Mouse (Mus musculus) right cerebral cortex, postnatal 10 days (tissue): ENCODE results near the gene Rhobtb3.
"Not testable (repeated sequence)": the region's sequence is repeated elsewhere in the genome, so short reads cannot be mapped to it uniquely, and the experiment has no call there.

Source experiments
- DNase-seq, 2 experiments: peaks; one replicate each; pipeline ENCODE4 v3.0.0; 2021; ENCODE audit warnings: low spot score in 2 of 2

The Rhobtb3 gene

DNA sequence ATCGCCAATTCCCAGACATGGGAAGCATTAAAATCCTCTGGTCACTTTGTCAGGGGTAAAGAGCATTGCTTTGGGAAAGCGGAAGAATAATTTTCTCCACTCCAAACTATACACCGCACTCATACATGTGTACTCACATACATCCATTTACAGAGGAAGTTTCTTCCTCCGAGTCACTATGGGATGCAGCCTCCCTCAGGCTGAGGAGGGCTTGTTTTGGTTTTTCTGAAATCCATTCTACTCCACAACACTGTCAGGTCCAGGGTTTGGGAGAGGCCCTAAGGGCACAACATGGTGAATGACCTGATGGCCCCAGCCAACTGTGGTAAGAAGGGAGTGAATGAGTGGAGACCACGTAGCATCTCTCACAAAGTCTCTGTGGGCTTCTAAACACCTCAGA lies 14.7 kb downstream of the Rhobtb3 start:
- not testable (repeated sequence) for DNase-seq

DNA sequence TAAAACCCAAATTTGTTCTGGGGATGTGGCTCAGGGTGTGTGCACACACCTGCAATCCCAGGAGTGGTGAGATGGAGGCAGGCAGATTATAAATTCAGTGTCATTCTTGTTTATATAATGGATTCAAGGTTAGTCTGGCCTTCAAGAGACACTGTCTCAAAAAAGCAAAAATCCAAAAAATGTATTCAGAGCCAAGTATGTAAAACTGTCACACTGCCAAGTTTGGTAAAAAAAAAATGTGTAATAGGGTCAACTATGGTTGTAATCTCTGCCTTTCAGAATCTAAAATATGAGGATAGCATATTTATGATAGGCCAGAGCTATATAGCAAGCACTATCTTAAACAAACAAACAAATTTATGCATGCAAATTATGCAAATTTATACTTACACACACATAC lies 15.8 kb downstream of the Rhobtb3 start:
- DNase-seq: no peak

- no peak for DNase-seq
These were observed 29.6 kb downstream of the Rhobtb3 start for GRCm38 (mm10) chr13:75914151-75914550.

GRCm38 (mm10) chr13:75908187-75908586 lies 35.5 kb downstream of the Rhobtb3 start:
- no peak for DNase-seq

DNA sequence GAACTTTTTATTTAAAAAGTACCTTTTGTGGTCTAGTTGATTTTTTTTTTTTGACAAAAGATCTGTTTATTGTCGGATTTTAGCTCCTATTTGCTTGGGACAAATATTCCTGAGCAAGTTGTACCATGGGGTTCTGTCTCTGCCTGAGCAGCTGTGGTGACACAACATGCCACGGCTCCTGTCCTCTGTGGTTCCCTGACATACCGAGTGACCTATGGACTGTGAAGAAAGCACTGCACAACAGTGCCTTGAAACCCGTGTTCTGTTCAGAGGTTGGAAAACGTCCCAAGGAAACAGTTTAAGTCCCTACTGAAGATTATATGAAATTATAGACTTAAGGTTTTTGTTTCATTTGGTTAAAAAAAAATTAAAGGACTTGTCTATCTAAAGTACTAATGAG lies 36.6 kb downstream of the Rhobtb3 start:
- DNase-seq: no peak

DNA sequence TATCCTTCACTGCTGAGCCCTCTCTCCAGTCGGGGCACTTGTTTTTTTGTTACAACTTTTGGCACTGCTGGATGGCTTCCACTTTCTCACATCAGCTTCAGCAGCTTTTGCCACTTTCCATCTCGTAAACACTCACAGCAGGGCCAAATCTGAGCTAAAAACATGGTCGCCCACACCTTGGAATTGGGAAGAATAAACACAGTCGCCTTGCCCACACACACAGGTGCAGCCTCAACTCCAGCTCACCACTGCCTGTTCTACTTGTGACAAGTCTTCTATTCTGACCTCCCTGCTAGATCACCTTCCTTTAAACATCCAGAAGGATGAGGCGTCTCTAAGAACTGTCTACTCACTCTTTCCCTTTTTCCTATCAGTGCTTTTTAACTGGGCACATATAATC lies 39.1 kb downstream of the Rhobtb3 start:
- no peak for DNase-seq

DNA sequence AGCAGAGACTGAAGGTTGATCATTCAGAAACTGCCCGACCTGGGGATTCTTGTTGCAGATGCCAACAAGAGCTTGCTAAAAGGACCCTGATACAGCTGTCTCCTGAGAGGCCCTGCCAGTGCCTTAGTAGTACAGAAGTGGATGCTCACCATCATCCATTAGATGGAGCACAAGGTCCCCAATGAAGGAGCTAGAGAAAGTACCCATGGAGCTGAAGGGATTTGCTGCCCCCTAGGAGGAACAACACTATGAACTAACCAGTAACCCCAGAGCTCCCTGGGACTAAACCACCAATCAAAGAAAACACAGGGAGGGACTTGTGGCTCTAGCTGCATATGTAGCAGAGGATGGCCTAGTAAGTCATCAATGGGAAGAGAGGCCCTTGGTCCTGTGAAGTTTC lies 42.8 kb downstream of the Rhobtb3 start:
- not testable (repeated sequence) for DNase-seq

- DNase-seq: no peak
These were observed 50.8 kb downstream of the Rhobtb3 start for GRCm38 (mm10) chr13:75892876-75893275.

GRCm38 (mm10) chr13:75892291-75892690 lies 51.4 kb downstream of the Rhobtb3 start:
- DNase-seq: no peak

DNA sequence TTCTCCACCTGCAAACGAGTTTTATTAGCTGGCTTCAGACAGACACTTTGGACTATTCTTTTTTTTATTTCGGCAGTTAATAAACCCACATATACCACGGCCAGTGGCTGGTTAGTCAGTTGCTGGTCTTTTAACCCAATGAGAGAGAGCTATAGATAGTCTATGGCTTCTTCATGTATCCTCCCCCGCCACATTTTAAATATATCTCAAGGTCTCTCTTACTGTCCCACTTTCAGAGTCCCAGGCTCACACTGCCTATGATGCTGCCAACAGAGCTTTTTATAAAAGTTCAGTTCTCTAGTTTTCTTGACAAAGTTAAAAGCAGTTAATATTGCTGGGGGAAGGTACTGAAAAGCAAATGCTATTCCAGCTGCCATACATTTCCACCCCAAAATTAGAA lies 51.9 kb downstream of the Rhobtb3 start:
- no peak for DNase-seq

DNA sequence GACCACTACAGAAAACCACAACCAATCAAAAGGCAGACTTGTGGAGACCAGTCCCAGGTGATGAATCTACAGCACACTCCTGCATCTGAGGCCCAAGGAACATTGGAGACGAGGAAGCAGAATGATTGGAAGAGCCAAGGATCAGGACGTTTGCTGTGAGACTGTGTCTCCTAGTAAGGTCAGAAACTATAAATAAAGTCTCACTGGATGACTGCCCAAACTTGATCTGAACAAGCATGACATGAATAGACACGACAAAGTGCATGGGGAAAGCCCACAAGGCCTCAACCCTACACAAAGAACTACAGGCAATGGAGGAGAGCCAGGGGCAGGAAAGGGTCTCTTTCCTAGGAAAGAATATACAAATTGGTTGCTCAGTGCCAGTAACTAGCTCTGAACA lies 59.9 kb downstream of the Rhobtb3 start:
- DNase-seq: no peak

- peak in 1 of 2 experiments; percentile 47 for DNase-seq
These were observed 63.2 kb downstream of the Rhobtb3 start for GRCm38 (mm10) chr13:75880501-75880900.

DNA sequence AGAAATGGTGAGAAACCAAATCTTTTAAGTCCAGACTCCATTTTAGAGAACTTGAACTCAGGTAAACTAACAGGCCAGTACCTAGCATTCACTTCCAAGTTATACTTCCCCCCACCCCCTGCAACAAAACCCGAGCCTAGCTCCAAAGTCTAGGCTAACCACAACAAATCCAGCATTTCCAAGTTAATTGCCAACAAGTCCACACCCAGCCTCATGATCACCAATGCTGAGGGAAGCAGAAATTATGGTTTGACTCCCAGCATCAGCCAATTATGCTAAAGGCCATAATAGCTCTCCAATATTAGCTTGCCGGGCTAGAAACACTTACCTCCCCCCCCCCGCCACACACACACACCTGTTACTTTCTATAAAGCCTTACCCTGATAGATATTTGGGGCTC lies 64.0 kb downstream of the Rhobtb3 start:
- no peak for DNase-seq

DNA sequence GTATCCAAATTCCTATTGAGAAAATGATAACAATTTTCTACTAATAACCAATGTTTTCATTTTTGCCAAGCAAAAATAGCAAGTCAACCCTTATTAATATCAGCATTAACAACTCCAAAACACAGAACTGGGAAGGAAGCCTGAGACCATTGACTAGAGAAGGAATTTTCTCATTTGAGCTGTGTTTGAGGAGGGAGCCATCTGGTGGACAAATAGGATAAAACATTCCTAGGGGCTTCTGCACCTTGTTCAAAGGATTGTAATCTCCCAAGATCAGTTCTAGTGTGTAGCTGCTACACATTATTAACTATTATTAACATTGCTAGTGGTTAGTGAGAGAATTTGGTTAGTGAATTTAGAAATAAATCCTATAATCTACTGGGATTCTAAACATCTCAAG lies 65.8 kb downstream of the Rhobtb3 start:
- peak; percentile 65 to 66 for DNase-seq

GRCm38 (mm10) chr13:75876592-75876991 lies 67.1 kb downstream of the Rhobtb3 start:
- no peak for DNase-seq

GRCm38 (mm10) chr13:75876188-75876587 lies 67.5 kb downstream of the Rhobtb3 start:
- DNase-seq: not testable (repeated sequence)

DNA sequence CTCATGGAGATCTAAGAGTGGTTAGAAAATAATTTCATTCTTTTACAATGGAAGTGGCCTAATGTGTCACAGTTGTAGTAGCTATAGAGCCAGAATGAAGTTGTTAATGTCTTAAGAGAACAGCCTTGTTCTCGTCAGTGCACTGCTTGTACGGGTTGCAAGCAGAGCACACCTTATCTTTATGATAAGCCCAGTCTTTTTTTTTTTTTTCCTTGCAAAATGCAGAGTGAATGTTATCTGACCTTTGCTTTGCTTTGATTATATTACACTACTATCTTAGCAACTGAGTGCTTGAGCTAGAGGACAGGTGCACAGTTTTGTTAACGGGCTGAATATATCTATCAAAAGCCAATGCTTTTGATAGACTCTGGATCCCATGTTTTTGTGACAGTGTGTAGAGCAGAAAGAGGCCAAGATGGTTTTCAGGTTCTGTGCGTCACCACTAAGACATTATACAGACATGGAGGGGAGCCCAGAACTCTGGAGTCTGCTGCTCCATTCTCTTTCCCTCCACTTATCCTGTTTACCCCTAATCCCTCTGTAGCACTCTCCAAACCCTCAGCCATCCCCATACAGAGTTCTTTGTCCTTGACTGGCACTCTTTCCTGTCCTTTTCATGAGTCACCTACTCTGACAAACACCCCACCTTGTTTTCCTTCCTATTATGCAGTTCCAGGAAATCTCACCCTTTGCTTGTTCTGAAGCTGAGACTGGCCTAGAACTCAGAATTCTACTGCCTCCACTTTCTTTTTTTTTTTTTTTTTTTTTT lies 68.9 kb downstream of the Rhobtb3 start:
- DNase-seq: no peak

DNA sequence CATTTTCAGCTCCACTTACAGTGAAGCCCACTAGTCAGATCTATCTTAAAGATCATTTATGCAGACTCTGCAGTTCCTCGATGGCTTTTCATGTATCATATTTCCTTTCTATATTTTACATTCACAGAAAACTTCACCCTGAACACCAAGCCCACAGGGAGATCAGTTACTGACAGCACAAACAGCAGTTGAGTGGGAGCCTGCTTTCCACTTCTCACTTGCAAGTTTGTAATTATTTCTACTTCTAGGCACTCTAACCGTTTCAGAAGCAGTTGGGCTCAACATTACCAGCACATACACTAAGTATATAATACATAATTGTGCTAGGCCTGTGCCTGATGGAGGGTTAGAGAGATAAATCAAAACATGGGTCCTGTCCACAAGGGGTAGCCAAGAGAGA lies 75.8 kb downstream of the Rhobtb3 start:
- peak in 1 of 2 experiments; percentile 45 for DNase-seq

- no peak for DNase-seq
These were observed 78.1 kb downstream of the Rhobtb3 start for GRCm38 (mm10) chr13:75865486-75866184.

DNA sequence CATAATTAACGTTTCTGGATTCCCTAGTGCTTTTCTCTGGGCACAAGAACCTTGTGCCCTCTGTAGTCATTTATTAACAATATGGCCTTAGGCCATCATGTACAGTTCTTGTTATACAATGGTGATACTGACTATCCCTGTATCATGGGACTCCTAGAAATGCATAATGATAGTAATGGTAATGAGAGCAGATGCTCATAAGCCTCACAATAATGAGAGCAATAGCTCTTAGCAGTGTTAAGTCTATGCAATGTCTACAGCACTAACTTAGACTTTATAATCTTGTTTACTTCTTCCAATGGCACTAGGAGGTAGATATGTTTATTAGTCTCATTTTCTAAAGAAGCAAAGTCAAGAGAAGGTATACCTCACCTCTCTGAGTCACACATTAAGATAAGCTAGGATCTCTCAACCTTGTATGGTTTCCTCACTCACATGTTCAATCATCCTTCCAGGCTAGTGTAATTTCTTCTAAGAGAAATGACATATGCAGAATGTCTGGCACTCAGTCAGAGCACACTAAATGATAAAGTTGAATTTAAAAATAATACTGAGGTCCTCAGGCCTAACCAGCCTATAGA lies 84.4 kb downstream of the Rhobtb3 start:
- no peak for DNase-seq

DNA sequence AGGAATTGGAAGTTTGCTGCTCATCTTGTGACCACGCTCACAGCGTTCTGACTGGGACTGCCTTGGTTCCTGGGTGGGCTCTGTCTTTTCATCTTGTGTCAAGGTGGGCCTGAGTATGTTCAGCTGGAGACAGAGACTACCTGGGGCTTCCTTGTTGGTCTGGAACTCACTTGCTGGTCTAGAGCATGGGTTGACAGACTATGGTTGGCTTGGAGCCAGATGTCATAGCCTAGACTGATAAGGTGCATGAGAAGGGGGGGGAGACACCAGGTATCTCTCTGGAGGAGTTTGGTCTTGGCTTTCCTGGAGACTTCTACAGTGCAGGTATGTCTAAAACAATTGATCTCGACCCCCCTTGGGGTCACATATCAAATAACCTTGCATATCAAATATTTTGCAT lies 90.6 kb downstream of the Rhobtb3 start:
- no peak for DNase-seq

DNA sequence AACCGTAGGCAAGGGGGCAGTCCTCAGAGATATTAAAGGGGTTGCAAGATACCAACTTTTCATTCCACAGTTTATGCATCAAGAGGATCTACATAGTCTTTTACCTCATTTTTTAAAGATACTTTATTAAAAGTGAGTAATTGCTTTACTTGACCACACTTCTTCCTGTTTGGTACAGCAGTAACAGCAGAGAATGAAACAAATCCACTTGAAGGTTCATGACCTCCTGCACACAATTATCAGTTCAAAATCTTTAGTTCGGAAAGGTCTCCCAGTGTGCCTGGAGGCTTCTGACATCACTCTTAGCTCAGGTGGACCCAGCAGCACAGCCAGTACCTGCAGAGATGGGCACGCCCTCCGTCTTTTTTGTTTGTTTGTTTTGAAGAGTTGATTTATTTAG lies 91.7 kb downstream of the Rhobtb3 start:
- DNase-seq: no peak

DNA sequence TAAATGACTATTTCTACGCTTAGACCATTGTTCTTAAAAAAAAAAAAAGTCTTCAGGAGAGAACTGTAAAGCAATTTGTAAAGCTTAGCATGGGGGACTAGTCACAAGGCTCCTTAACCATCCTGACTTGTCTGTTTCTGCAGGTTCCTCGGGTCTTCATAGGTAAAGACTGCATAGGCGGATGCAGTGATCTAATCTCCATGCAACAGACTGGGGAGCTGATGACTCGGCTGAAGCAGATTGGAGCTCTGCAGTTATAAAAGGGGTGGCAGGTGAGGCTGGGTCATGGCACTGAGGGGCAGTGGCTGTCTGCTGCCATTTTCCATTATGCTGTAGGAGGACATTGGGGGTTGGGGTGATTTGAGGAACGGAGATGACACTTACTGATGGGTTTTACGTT lies 96.7 kb downstream of the Rhobtb3 start:
- DNase-seq: no peak
